Mouse (Mus musculus): ENCODE data around the gene Smtnl2.
"Not testable (repeated sequence)": the region's sequence is repeated elsewhere in the genome, so short reads cannot be mapped to it uniquely, and the experiment has no call there.

Smtnl2 gene

GRCm38 (mm10) chr11:72411093-72411921, at the start of gene Smtnl2:
TSS of gene Smtnl2 (minus strand) at chr11:72411713.
- peak; percentile 92 for DNase-seq

DNA sequence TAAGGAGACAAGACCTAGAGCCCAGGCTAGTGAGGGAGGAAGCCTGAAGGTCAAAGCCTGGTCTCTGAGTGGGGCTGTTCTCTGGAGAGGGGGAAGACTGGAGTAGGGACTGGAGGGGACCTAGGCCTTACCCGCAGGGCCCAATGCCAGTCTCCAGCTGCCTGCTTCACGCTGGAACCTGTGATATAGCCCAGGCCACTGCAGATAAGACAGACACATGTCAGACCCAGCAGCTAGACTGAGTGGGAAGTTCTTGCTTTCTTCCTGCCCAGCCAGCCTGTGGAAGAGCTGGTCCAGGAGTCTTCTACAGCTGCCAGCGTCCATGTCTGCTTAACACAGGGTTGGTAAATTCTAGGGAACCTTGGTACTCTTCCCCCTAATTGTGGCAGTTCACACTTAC, 47.0 kb upstream of the Smtnl2 start:
- DNase-seq: no peak

- DNase-seq: peak; percentile 38 to 71
Measured at GRCm38 (mm10) chr11:72457995-72458496, 46.5 kb upstream of the Smtnl2 start.

DNA sequence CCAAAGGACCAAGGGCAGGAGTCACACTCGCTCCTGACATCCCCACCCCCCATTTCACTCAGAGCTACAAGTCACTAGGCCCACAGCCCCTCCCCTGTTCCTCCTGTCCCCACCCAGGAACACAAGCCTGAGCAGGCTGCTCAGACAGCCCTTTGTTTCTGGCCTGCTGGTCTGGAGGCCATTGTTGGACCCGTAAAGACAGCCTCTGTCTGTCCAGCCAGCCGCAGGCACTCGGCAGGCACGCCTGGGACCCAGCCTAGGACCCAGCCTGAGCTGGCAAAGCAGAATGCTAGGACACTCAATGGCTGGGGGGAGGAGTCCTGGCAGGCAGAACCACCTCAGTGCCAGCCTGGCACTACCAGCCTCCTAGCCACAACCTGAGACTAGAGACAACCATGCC, 44.2 kb upstream of the Smtnl2 start:
- no peak for DNase-seq

DNA sequence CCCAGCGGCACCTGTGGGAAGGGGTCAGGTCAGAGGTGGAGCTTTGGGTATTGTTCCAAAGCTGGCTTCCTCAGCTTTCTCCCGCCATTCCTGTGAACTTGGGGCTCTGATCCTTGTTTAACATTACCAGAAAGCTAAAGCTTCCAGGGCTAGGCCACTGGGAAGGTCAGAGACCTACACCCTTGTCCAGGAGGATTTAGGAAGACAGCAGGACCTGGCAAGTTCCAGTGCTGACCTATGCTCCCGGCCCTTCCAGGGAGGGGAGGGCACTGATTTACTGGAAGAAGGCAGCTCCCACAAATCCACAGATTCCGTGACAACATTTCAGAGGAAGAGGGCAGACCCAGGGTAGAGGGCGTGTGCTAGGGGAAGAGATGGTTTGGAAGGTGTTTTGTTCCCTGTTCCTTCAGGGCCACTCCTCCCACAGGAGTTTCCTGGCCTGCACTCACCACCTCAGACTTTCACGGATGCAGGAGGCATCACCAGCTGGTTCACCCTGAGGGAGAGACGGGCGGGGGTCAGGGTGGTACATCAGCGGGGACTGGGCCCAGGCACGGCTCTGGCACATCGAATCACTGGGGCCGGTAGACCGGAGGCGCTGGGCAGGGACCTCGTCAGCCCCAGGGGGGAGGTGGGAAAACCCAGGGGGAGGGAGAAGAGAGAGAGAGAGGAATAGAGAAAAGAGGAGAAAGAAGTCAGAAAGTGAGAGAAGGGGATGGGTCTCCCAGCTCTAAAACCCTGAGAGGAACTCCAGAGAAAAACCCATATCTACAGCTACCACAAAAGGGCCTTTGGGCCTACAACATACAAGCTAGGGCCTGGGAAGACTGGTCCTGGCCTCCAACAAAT, 41.8 kb upstream of the Smtnl2 start:
- no peak for DNase-seq

DNA sequence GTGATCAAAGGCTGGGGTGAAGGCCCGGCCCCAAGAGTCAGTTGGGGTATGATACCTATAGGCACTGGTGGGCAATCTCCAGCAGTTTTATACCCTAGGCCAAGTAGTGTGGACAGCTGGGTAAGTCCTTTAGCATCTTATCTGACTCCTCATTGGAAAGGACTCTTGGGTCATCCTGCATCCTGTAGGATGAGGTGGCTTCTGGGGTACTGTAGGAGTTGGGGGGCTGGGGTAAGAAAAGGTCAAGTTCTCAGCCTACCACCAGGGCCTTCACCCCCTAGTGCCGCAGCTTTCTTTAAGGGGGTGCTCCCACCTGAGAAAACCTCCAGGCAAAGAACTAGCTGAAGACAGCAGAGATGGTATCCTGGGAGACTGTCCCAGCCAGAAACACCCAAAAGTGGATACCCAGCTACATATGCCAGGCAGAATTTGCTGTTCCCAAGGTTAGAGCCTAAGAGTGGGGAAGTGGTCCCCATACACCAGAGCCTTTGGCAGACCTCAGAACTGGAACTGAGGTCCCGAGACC, 40.7 kb upstream of the Smtnl2 start:
- no peak for DNase-seq

DNA sequence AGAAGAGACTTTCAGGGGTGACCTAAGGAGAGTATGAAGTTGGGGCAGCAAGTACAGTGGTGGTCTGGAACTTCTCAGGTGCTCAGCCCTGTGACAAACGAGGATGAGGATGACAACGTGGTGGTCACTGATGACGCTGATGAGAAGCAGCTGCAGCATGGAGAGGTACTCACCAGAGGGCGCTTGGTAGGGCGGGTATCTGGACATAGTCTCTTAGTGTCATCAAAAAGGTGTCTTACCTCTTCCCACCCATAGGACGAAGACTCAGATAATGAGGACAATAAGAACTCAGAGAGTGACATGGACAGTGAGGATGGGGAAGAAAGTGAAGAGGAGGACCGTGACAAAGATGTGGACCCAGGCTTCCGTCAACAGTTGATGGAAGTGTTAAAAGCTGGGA, 36.0 kb upstream of the Smtnl2 start:
- DNase-seq: no peak

DNA sequence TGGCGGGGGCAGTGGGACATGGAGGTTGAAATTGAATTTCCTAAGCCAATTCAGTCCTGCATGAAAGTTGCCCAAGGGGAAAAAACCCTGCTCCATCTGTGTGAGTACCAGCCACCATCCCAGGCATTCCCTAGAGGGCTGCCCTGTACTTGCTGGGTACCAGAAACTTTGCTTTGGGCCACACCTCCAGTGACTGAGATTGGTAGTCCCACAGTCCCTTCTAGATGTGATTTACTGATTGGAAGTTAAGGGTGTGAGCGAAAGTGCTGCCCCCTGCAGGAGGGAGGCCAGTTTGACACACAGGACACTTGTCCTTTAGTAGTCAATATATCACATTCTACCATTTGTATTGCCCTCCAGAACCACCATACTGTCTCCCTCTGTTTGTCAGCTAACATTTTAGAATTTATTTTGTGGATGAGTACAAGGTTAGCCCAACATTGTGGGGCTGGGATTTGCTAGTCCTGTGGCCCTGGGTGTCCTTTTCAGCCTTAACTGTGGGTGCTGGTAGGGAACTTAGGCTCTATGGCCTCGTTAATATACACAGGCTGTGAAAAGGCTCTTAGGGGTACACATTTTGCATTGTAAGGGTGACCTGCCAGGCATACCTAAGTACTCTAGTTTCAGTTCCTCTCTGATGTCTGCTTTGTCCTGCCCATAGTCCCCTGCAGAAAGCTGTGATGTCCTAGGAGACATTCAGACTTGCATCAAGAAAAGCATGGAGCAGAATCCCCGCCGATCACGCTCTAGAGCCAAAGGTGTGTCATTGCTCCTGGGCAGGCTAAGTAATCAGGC, 35.0 kb upstream of the Smtnl2 start:
- DNase-seq: peak in 1 of 2 experiments; percentile 65

- peak; percentile 97 to 99 for DNase-seq
Measured at GRCm38 (mm10) chr11:72440965-72441664, 29.6 kb upstream of the Smtnl2 start, which contains the start of gene Mybbp1a. TSS of gene Mybbp1a (plus strand) at chr11:72441355.

DNA sequence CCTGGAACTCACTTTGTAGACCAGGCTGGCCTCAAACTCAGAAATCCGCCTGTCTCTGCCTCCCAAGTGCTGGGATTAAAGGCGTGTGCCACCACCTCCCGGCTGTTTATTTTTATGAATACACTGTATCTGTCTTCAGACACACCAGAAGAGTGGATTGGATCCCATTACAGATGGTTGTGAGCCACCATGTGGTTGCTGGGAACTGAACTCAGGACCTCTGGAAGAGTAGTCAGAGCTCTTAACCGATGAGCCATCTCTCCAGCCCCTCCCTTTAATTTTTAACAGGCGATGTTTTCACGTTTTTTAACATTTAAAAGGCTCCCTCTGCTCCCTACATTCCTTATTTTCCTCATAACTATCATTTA, 29.1 kb upstream of the Smtnl2 start:
- DNase-seq: not testable (repeated sequence)

GRCm38 (mm10) chr11:72438411-72438810, 26.9 kb upstream of the Smtnl2 start:
- no peak for DNase-seq

DNA sequence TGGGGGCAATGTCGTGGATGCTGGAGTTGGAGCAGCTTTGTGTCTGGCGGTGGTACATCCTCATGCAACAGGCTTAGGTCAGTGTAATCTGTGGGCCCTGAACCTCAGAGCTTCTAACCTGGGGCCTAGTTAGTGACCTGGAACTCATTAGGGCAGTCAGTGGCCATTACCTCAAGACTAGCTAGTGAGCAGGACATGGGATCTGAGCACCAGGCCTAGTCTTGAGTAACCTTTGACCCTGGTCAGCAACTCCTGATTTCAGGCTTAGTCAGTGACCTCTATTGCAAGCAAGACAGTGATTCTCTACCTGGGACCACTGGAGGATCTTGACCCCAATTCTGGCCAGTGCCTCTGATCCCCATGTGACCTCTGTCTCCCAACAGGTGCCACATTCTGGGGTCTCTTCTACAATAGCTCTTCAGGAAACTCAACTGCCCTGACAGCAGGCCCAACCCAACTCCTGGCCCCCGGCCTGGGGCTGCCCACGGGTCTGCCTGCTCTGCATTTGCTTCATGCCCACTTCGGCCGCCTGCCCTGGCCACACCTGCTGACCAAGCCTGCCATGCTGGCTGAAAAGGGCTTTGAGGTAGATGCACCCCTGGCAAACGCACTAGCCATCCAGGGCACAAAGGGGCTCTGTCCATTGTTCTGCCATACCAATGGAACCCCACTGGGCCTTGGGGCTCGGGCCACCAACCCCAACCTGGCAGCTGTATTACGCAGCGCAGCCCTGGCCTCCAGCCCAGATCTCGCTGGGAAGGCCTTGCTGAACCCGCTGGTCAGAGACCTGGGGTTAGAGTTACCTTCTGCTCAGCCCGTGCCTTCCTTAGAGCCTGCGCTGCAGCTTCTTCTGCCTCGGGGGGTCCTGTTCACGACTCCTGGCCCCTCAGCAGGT, 25.5 kb upstream of the Smtnl2 start:
- DNase-seq: peak; percentile 61 to 68

GRCm38 (mm10) chr11:72436271-72436670, 24.8 kb upstream of the Smtnl2 start:
- peak; percentile 40 to 49 for DNase-seq

DNA sequence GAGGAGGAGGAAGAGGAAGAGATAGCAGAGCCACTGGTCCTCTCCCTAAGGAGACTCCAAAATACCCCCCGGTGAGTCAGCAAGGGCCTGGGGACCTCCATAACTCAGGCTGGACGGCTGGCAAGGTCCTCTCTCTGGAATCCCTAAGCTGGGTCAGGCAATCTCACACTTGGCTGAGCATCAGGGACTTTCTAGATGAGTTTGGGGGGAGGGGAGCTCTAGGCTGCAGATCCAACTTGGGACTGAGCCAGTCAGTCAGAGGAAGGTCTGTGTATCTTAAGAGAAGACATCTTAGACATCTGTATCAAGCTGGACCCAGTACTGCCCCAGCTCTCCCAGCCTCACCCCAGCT, 24.2 kb upstream of the Smtnl2 start:
- peak; percentile 78 to 86 for DNase-seq

DNA sequence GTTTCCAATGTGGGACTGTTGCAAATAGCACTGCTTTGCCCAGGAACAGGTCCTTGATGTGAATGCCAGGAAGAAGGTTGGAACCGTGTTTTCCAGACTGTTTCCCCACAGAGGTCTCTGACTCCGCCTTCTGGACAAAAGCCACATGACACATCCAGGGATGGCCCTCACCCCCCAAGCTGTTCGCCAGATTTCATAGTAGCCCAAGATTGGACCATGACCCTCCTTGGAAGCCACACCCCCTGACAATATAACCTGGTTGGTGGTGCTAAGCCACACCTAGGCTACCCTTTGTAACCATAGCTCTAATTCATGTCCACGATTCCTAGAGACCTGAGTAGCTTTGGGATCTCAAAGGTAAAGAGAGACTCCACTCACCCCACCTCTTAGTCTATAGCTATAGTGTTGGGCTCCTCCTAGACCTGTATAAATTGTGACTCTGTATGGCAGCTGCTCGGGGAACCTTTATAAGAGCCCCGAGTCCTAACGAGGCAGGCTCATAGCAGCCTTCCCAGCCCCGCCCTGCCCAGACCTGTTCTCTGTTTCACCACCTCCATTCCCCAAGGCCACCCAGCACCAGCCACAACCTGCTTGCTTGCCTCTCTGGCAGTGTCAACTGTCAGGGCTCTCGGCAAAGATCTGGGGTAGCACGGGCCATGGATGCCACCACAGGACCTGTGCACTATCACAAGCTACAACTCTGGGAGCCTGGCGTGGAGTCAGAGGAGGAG, 23.6 kb upstream of the Smtnl2 start, which contains the start of gene Ggt6:
TSS of gene Ggt6 (plus strand) at position 564 of the 731 bp plus-strand sequence.
- peak; percentile 90 to 91 for DNase-seq

GRCm38 (mm10) chr11:72430311-72431068, 19.0 kb upstream of the Smtnl2 start:
- not testable (repeated sequence) for DNase-seq

- DNase-seq: peak; percentile 81 to 87
Measured at GRCm38 (mm10) chr11:72429288-72429690, 17.8 kb upstream of the Smtnl2 start.

DNA sequence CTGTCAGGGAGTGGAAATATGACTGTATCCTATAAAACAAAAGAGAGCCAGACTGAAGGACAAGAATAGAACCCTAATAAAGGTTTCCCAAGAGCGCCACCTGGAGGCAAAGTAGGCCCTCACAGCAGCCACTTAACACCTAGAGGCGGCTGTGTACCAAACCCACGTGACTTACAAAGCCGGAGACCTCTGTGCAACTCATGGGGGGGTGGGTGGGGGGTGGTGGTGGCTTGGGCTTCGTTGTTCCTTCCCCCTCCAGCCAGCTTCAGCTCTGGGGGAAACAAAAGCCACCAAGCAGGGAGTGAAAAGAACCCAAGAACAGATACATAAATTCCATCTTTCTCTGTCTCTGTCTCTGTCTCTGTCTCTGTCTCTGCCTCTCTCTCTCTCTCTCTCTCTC, 17.2 kb upstream of the Smtnl2 start:
- peak; percentile 85 to 92 for DNase-seq

DNA sequence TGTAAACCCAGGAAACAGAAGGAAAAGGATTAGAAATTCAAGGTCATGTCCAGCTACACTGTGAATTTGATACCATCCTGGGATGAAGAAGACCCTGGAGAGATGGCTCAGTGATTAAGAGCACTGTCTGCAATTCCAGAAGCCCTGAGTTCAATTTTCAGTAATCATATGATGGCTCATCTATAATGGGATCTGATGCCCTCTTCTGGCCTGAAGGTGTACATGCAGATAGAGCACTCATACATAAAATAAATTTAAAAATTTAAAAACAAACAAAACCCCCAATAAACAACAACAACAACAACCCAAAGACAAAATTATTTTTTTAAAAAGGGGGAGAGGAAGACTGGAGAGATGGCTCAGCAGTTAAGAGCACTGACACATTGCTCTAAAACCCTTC, 15.4 kb upstream of the Smtnl2 start:
- DNase-seq: no peak
